Mouse (Mus musculus) kidney, postnatal 0 days (tissue): Measurements from ENCODE around the gene Gjc2. TPM values are rescaled to one million over a fixed set of nuclear protein-coding genes. Genes with fewer than 3 reads are reported as not detected.
A peak's percentile ranks its signal among the peaks of the same experiment; 100 is the strongest.

Source experiments
- ATAC-seq: fragments of 200-750 bp; cut with Nextera tagmentation; replicated peaks from 2 replicates; pipeline ENCODE4 v1.8.0; 2017; ENCODE audit warnings: low read depth, moderate number of reproducible peaks, moderate TSS enrichment, moderate library complexity; ENCODE audit not compliant: low FRiP score
- DNase-seq: peaks from one replicate; pipeline ENCODE4 v3.0.0-alpha.2; 2016; ENCODE audit warnings: low spot score
- H3K27ac ChIP-seq: fragments of 300-500 bp; sonication (generic); 2 replicates; pipeline ENCODE4 v1.5.1; 2014; ENCODE audit warnings: mild to moderate bottlenecking
- H3K27me3 ChIP-seq: fragments of 300-500 bp; sonication (generic); 2 replicates; pipeline ENCODE4 v1.6.1; 2014; ENCODE audit warnings: low read length, mixed read lengths; ENCODE audit not compliant: insufficient read depth
- H3K36me3 ChIP-seq: fragments of 300-500 bp; sonication (generic); 2 replicates; pipeline ENCODE4 v1.6.1; 2014; ENCODE audit warnings: low read length, mixed read lengths; ENCODE audit not compliant: insufficient read depth
- H3K4me1 ChIP-seq: fragments of 300-500 bp; sonication (generic); replicated peaks from 2 replicates; pipeline ENCODE4 v1.6.1; 2014; ENCODE audit warnings: antibody characterized with exemption, low read length, mixed read lengths; ENCODE audit not compliant: insufficient read depth
- H3K4me2 ChIP-seq: fragments of 300-500 bp; sonication (generic); 2 replicates; pipeline ENCODE4 v1.6.1; 2014; ENCODE audit warnings: mild to moderate bottlenecking, low read length, moderate library complexity, mixed read lengths
- H3K4me3 ChIP-seq: fragments of 300-500 bp; sonication (generic); replicated peaks from 2 replicates; pipeline ENCODE4 v1.5.1; 2014; ENCODE audit warnings: low read depth, low read length
- H3K9ac ChIP-seq: fragments of 300-500 bp; sonication (generic); 2 replicates; pipeline ENCODE4 v1.6.1; 2014; ENCODE audit warnings: low read depth, low read length
- H3K9me3 ChIP-seq: fragments of 300-500 bp; sonication (generic); replicated peaks from 2 replicates; pipeline ENCODE4 v1.6.1; 2016; ENCODE audit warnings: low read length, inconsistent platforms, mixed read lengths
- CTCF ChIP-seq: IDR thresholded peaks from 2 replicates; pipeline ENCODE4 v1.5.1; 2016; ENCODE audit warnings: antibody characterized with exemption, low read depth, mild to moderate bottlenecking, moderate library complexity
- WGBS: fragments of 180-500 bp; shearing (Covaris S2); extraction: QIAGEN DNeasy Blood & Tissue Kit; methylation state at CpG from one replicate; pipeline ENCODE4 v1.1.7; 2014; 5-methylcytosine and 5-hydroxymethylcytosine counted together
- polyA plus RNA-seq: library from polyadenylated mRNA; unstranded; fragments of >200 nt; fragmentation: Nextera tagmentation; extraction: Ambion mirVana; gene quantifications from 2 replicates; pipeline ENCODE4 v1.2.1, GENCODE M21; 2015

The Gjc2 gene
- polyA plus RNA-seq, 1 experiment from 2014 or later = 1.2 TPM

DNA sequence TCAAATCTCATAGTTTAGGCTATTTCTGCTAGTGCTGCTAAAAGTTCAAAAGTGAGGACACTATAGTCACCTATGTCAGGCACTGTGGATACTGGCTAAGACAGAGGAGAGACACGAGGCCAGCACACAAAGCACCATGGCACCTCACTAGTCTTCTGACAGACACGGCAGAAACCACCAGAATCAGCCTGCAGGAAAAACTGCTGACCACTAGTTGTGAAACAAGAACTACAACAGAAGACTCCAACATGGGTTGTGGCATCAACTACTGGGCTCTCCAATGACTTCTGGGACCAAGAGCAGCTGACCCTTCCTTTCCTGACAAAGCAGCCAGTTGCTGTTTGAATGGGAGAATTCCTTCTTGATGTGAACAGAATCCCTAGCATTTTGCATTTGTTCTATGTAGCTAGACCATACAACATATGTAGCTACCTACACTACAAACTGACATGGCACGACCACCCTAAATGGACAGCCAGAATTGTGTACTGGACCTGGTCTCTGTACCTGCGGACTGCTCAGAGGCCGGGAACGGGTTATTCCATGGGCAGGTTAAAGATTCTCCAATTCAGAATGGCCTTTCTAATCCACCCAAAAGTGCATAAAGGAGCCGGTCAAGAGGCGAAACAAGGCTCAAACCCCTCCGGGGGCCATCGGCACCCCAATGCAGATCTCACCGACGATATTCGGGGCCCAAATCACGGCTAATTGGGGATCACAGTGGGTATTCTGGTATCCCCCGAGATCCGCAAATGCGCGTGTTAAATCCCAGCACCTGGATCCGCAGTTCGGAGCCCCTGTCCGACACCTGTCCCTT, 44.0 kb upstream of the Gjc2 start:
- peak overlapping the region; percentile 76 for H3K4me2 ChIP-seq
- no peaks in the 10 kb centered on the region for H3K9me3 ChIP-seq
- peak overlapping the region; percentile 99 for H3K27ac ChIP-seq
- ATAC-seq (no peak), DNase-seq (peak; percentile 57)
- H3K36me3 ChIP-seq = no peaks in the 10 kb centered on the region
- WGBS = 1% methylated on average over 21 of the region's 21 CpGs
- H3K4me3 ChIP-seq = peak overlapping the region; percentile 96
- peaks cover 31% of the 10 kb centered on the region for H3K4me1 ChIP-seq
- no peaks in the 10 kb centered on the region for H3K27me3 ChIP-seq
- TF ChIP-seq CTCF = no peak
- peak overlapping the region; percentile 94 for H3K9ac ChIP-seq

GRCm38 (mm10) chr11:59226251-59226650, 43.2 kb upstream of the Gjc2 start:
- DNase-seq = no peak
- no peak for TF ChIP-seq CTCF
- Histone ChIP-seq H3K27ac (peak overlapping the region; percentile 99; the same call in 1 of the 2 replicates), H3K27me3 (no peaks in the 10 kb centered on the region), H3K4me3 (peak overlapping the region; percentile 96), H3K36me3 (no peaks in the 10 kb centered on the region), H3K4me1 (peaks cover 36% of the 10 kb centered on the region), H3K9ac (peak overlapping the region; percentile 94; the same call in 1 of the 2 replicates), H3K9me3 (no peaks in the 10 kb centered on the region), H3K4me2 (peak overlapping the region; percentile 76)
- WGBS = 18% methylated on average over 3 of the region's 3 CpGs
- no peak for ATAC-seq

GRCm38 (mm10) chr11:59225167-59225566, 42.2 kb upstream of the Gjc2 start:
- ATAC-seq = no peak
- H3K4me3 ChIP-seq = no peak overlapping the region

GRCm38 (mm10) chr11:59224470-59224869, 41.5 kb upstream of the Gjc2 start:
- H3K4me3 ChIP-seq = no peak overlapping the region
- 51% methylated on average over 2 of the region's 2 CpGs for WGBS
- no peak for ATAC-seq
- H3K9ac ChIP-seq = no peak overlapping the region
- H3K4me2 ChIP-seq = no peak overlapping the region
- no peak for DNase-seq
- H3K4me1 ChIP-seq = peaks cover 37% of the 10 kb centered on the region
- no peaks in the 10 kb centered on the region for H3K36me3 ChIP-seq
- H3K27ac ChIP-seq = no peak overlapping the region
- H3K9me3 ChIP-seq = no peaks in the 10 kb centered on the region
- H3K27me3 ChIP-seq = no peaks in the 10 kb centered on the region
- no peak for TF ChIP-seq CTCF

More at GRCm38 (mm10) chr11:59225167-59225566, 42.2 kb upstream of the Gjc2 start:
- no peak for DNase-seq
- Histone ChIP-seq H3K27ac (no peak overlapping the region), H3K36me3 (no peaks in the 10 kb centered on the region), H3K9me3 (no peaks in the 10 kb centered on the region), H3K27me3 (no peaks in the 10 kb centered on the region), H3K4me2 (peak overlapping the region; percentile 76), H3K9ac (no peak overlapping the region), H3K4me1 (peaks cover 37% of the 10 kb centered on the region)
- no peak for TF ChIP-seq CTCF
- WGBS = 66% methylated on average over 2 of the region's 2 CpGs

DNA sequence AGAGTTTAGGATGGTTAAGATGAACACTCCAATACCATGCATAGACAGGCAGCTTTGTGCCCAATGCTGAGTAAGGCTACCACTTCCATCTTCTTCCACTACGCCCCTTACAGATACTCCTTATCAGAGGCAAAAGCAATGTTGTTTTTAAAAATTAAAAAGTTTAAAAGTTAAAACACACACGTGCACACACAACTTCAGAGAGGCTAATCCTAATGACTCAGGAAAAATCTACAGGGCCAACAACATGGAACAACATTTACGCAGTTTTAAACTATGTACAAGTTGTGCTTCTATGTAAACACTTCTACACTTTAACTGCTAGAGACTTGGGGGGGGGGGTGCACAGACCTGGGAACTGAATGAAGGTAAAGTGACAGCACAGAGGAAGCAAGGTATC, 41.0 kb upstream of the Gjc2 start:
- no peaks in the 10 kb centered on the region for H3K36me3 ChIP-seq

DNA sequence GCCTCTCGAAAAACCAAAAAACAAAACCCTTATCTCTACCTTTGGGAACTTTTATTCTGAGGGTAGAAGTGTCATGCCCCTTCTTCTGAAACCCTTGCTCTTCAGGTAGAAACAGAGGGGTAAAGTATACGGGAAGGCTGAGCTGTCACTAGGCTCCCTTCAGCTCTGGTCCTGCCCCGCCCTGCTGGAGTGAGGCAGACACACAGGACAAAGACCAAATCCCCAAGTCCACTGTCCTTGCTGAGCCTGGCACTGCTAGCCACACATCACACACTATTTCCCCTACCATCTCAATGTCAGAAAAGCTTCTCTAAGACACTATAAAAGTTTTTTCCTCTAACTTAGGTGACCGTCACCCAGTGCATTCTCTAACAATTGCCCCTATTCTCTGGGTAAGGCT, 39.3 kb upstream of the Gjc2 start:
- no peaks in the 10 kb centered on the region for H3K36me3 ChIP-seq
- 80% methylated on average over 4 of the region's 4 CpGs for WGBS
- no peak for TF ChIP-seq CTCF
- H3K27ac ChIP-seq = no peak overlapping the region
- no peak overlapping the region for H3K4me2 ChIP-seq
- peaks cover 31% of the 10 kb centered on the region; the same call in 1 of the 2 replicates for H3K4me1 ChIP-seq
- no peaks in the 10 kb centered on the region for H3K27me3 ChIP-seq
- no peak for ATAC-seq
- H3K9ac ChIP-seq = no peak overlapping the region
- no peak for DNase-seq
- H3K9me3 ChIP-seq = no peaks in the 10 kb centered on the region
- H3K4me3 ChIP-seq = no peak overlapping the region

More for the DNA sequence above, 41.0 kb upstream of the Gjc2 start:
- Histone ChIP-seq H3K9me3 (no peaks in the 10 kb centered on the region), H3K27ac (no peak overlapping the region), H3K4me2 (no peak overlapping the region), H3K9ac (no peak overlapping the region), H3K4me1 (peaks cover 37% of the 10 kb centered on the region), H3K27me3 (no peaks in the 10 kb centered on the region), H3K4me3 (no peak overlapping the region)
- DNase-seq (no peak), ATAC-seq (no peak)
- TF ChIP-seq CTCF = no peak
- 86% methylated on average over 3 of the region's 3 CpGs for WGBS
